Mouse (Mus musculus) megakaryocyte, embryonic 14.5 days (primary cell): ENCODE results near the gene Pepd. TPM values are rescaled to one million over a fixed set of nuclear protein-coding genes. Genes with fewer than 3 reads are reported as not detected.

Experiments
- H3K27me3 ChIP-seq: replicated peaks from 2 replicates; pipeline ENCODE3; 2012; ENCODE audit warnings: inconsistent platforms
- H3K36me3 ChIP-seq: replicated peaks from 2 replicates; pipeline ENCODE3; 2012; ENCODE audit warnings: low read length, inconsistent platforms, mixed read lengths
- H3K4me1 ChIP-seq: 2 replicates; pipeline ENCODE4 v1.6.1; 2012; ENCODE audit warnings: inconsistent platforms
- H3K4me3 ChIP-seq: replicated peaks from 2 replicates; pipeline ENCODE3; 2012; ENCODE audit warnings: moderate library complexity, mild to moderate bottlenecking, inconsistent platforms
- H3K9me3 ChIP-seq: 2 replicates; pipeline ENCODE4 v1.6.1; 2012; ENCODE audit warnings: inconsistent platforms
- FLI1 ChIP-seq: IDR thresholded peaks from 2 replicates; pipeline ENCODE4 v1.6.1; 2012; ENCODE audit warnings: low read length, inconsistent platforms, mixed read lengths
- GATA1 ChIP-seq: IDR thresholded peaks from 3 replicates; pipeline ENCODE4 v1.6.1; 2012; ENCODE audit warnings: mixed read lengths, low read length, inconsistent platforms, borderline replicate concordance
- polyA plus RNA-seq: library from polyadenylated mRNA; stranded (reverse); fragments of >175 nt; gene quantifications from 2 replicates; pipeline ENCODE4 v1.2.3, GENCODE M21; 2012; ENCODE audit warnings: low replicate concordance; ENCODE audit not compliant: insufficient read depth

Pepd gene
- polyA plus RNA-seq, 1 experiment, result 8.1 TPM

DNA sequence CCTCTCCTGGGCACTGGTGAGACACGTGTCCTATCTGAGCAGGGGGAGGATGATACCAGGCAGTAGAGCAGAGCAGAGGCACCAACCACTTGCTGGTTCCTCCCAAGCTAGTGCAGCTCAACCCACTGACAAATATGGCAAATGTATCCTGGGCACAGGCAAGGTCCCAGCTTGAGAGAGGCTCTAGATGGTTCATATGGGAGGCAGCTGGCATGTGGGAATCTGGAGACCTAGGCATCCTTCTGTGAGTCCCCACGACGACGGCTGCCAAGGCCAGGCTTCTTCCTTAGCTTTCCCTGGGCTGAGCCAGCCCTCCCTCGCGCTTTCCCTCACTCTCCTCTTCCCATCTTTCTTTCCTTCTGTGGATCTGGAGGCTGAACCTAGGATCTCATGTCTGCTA, 118.4 kb downstream of the Pepd start:
- peak overlapping the region; percentile 62 for H3K4me3 ChIP-seq
- H3K27me3 ChIP-seq, result no peaks in the 10 kb centered on the region
- peaks cover 76% of the 10 kb centered on the region for H3K36me3 ChIP-seq
- H3K9me3 ChIP-seq, result no peaks in the 10 kb centered on the region
- peaks cover 76% of the 10 kb centered on the region for H3K4me1 ChIP-seq
- TF ChIP-seq GATA1 (no peak), FLI1 (no peak)

DNA sequence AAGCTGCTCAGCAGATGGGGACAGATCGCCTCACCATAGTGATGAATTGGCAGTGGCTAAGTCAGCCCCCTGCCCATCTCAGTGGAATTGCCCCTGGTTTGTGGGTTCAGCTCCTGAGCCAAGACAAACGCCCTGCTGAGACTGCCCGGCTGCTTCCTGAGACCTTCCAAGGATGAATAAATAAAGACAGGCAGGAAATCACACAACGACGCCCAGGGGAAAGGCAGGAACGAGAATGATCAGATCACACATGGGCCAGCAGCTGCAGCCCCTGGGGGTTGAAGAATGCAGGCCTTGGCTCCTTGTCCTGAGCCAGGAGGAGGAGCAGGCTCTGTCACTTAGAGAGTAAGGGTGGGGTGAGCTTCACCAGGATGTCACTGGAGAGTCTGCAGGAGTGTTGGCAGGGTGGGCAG, 123.0 kb downstream of the Pepd start:
- H3K4me3 ChIP-seq, result no peak overlapping the region
- H3K9me3 ChIP-seq, result no peaks in the 10 kb centered on the region
- H3K4me1 ChIP-seq, result peaks cover 65% of the 10 kb centered on the region
- H3K27me3 ChIP-seq, result no peaks in the 10 kb centered on the region
- H3K36me3 ChIP-seq, result peaks cover 98% of the 10 kb centered on the region
- TF ChIP-seq FLI1 (no peak), GATA1 (no peak)

DNA sequence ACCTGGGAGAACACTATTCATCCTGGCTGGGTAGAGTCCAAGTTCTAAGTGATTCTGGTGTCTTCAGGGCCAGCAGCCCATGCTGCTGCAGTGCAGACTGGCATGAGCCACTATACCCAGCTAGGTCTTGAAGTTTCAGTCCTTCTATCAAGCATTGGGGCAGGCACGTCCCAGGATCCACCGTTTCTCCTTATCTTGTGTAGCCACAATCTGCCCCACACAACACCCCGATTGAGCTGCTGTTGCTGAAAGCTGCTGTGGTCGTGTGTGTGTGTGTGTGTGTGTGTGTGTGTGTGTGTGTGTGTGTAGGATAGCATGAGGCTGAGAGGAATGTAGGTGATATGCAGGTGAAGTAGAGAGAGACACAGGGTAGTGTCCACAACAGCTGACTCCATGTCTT, 123.4 kb downstream of the Pepd start:
- H3K4me3 ChIP-seq, result no peak overlapping the region
- TF ChIP-seq GATA1, result no peak
- TF ChIP-seq FLI1, result no peak
- H3K36me3 ChIP-seq, result peaks cover 98% of the 10 kb centered on the region
- peaks cover 65% of the 10 kb centered on the region for H3K4me1 ChIP-seq
- no peaks in the 10 kb centered on the region for H3K9me3 ChIP-seq
- no peaks in the 10 kb centered on the region for H3K27me3 ChIP-seq

DNA sequence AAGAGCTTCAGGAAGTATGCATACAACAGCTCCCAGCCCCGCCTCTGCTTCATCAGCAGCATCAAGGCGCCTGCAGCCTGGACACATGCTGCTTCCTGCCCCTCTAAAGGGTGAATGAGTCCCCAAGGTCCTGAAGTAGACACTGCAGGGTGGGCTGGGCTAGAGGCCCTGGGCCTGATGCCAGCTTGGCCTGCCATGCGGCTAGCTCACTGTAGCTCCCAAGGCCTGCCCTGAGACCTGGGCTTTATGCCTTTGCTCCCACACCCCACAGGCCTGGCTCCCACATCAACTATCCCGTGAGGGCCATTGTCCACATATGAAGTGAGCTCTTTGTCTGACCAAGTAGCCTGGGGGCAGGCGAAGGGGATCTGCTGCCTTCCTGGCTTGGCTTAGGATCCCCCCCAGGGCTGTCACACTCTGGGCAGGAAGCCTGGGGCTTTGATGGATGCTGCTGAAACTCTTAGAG, 124.1 kb downstream of the Pepd start:
- TF ChIP-seq FLI1, result no peak
- no peak for TF ChIP-seq GATA1
- Histone ChIP-seq H3K27me3 (no peaks in the 10 kb centered on the region), H3K4me1 (peaks cover 65% of the 10 kb centered on the region), H3K4me3 (no peak overlapping the region), H3K9me3 (no peaks in the 10 kb centered on the region), H3K36me3 (peaks cover 100% of the 10 kb centered on the region)

DNA sequence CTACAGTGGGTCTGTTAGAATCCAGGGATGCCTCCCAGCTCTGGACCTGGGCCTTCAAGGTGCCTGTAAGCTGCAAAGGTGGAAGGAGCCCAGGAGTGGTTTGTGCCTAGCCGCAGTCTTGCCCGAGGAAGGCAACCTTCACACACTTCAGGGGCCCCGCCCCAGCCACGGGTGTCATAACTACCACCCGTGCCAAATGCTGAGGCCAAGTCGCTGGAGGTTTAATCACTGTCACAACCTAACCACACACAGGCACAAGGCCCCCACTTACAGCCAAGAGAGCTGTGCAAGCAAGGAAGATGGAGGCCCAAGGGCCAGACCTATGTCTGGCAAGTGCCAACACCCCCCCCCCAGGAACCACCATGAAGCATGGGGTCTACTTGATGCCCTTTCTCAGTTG, 125.2 kb downstream of the Pepd start:
- Histone ChIP-seq H3K4me3 (no peak overlapping the region), H3K4me1 (peaks cover 70% of the 10 kb centered on the region), H3K36me3 (peaks cover 100% of the 10 kb centered on the region), H3K27me3 (no peaks in the 10 kb centered on the region), H3K9me3 (no peaks in the 10 kb centered on the region)
- TF ChIP-seq GATA1 (no peak), FLI1 (no peak)

DNA sequence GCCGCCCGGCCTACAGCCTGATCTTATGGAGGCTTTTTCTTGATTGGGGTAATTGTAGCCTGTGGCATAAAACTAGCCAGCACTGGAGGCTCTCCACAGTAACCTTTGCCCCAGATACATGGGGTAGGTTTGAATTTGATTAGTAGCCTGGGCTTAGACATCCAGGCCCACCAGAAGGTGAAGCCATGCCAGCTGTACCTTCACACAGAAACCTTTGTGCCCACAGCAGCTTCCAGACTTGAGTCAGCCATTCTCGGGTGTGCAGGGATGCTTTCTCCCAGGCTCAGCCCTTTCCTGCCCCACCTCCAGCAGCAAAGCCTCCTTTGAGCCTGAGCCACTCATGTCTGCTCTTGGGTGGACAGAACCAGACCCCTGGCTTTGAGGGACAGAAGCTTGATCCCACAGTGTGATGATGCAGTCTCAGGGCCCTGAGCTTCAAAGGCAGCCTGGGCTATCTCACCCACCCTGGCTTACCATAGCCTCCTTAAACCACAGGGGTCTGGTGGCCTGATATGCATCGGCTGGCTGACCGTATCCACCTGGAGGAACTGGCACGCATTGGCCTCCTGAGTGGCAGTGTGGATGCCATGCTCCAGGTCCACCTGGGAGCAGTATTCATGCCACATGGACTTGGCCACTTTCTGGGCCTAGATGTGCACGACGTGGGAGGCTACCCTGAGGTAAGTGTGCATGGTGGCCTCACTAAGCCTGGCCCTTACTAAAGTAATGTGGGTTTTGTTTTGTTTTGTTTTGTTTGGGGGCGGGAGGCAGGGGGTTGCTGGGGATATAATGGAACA, 128.2 kb downstream of the Pepd start:
- peaks cover 100% of the 10 kb centered on the region for H3K36me3 ChIP-seq
- no peaks in the 10 kb centered on the region for H3K9me3 ChIP-seq
- no peak overlapping the region for H3K4me3 ChIP-seq
- H3K4me1 ChIP-seq, result peaks cover 68% of the 10 kb centered on the region
- H3K27me3 ChIP-seq, result no peaks in the 10 kb centered on the region
- TF ChIP-seq FLI1 (no peak), GATA1 (no peak)

DNA sequence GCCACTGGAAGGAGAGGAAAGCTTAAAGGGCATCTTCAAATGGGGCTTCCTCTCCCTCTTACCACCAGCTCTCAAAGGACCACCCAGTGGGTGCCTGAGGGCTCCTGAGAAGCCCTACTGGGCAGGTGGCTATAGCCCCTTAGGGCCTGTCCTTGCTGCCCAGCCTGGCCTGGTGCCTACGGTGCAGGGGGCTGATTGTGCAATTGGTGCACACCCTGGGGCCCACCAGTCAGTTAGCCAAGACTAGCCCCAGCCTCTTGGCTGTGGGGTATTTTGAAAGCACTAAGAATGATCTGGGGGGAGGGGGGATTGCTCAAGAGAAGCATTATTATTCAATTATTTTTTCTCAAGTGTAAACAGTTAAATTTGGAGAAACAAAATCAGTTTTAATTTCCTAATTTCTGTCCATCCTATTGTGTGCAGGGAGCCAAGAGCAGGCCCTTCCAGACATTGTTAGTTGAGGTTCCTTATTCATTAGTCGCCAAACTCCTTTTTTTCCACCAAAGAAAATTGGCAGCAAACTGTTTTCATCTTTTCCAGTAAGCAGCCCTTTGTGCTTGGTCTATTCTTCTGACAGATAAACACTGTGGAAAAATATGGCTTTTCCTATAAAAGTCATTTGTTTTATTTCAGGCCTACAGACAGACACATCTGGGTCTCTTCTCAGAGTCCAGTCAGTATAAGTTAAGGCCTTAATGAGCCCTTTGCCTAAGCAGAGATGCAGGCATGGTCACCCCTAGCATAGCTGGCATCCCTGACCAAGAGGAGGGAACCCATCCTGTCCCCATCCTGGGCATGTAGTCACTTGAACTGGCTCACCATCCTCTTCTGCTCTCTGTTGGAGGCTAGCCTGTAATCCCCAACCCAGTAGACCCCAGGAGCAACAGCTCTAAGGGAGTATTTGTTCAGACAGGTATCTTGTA, 129.4 kb downstream of the Pepd start:
- TF ChIP-seq FLI1 (no peak), GATA1 (no peak)
- H3K4me1 ChIP-seq, result peaks cover 56% of the 10 kb centered on the region
- H3K27me3 ChIP-seq, result no peaks in the 10 kb centered on the region
- no peaks in the 10 kb centered on the region for H3K9me3 ChIP-seq
- H3K4me3 ChIP-seq, result no peak overlapping the region
- peaks cover 100% of the 10 kb centered on the region for H3K36me3 ChIP-seq

DNA sequence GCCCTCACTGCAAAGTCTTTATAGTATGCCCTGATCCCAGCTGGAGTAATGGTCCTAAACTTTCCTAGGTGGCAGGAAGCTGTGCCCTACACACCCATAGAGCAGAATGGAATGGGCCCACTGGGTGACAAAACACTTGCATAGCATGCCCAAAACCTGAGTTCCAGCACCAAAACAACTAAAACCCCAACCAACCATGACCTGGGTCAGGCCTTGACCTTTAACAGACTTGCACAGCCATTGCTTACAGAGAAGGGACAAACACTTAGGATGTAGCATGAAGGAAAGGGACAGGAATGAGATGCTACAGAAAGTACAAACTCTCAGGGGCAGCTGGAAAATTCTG, 130.0 kb downstream of the Pepd start:
- no peak for TF ChIP-seq FLI1
- no peak for TF ChIP-seq GATA1
- H3K36me3 ChIP-seq, result peaks cover 100% of the 10 kb centered on the region
- H3K4me3 ChIP-seq, result no peak overlapping the region
- H3K9me3 ChIP-seq, result no peaks in the 10 kb centered on the region
- no peaks in the 10 kb centered on the region for H3K27me3 ChIP-seq
- H3K4me1 ChIP-seq, result peaks cover 50% of the 10 kb centered on the region

DNA sequence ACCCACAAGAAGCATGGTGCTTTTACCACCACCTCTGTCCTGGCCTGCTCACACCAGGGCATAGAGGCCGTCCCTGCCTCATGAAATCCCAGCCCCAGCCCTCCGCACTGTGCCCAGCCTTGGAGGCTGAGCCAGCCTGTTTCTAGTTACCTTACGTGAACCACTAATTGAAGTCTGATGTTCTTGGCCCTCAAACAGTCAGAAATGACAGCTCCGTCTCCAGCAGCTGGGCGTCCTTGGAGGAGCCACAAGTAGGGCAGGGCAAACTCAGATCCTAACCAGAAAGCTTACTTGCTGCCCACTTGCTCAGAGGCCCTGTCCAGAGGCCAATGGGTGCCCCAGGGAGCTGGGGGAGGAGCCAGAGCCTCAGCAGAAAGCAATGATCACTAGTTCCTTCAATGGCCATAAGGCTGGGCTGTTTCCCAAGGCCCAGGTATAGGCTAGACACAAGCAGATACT, 130.6 kb downstream of the Pepd start:
- H3K4me1 ChIP-seq, result peaks cover 48% of the 10 kb centered on the region
- H3K36me3 ChIP-seq, result peaks cover 100% of the 10 kb centered on the region
- no peak overlapping the region for H3K4me3 ChIP-seq
- no peaks in the 10 kb centered on the region for H3K27me3 ChIP-seq
- H3K9me3 ChIP-seq, result no peaks in the 10 kb centered on the region
- no peak for TF ChIP-seq FLI1
